ENCODE assay signal across 8 mouse cellular contexts in genomic region chr14:34201231-34202035, GRCm38 (mm10). TPM values are rescaled to one million over a fixed set of nuclear protein-coding genes. Genes with fewer than 3 reads are reported as not detected.
DNase-seq lines count a peak whose midpoint lies in the region; ATAC-seq and TF ChIP-seq lines count a peak whose summit lies in the region.

TSS of gene Gprin2 (minus strand) at chr14:34201653.

- H3K27me3 ChIP-seq in forebrain, embryonic 16.5 days (replicated peaks; ENCODE audit: control insufficient read depth, insufficient read depth, low read length): no peaks in the 10 kb centered on the region; the same call in 1 of the 2 replicates

- peak; percentile 75 for ATAC-seq in forebrain, embryonic 16.5 days
- no peak for ATAC-seq in monocyte, adult 5-6 weeks (replicated peaks; ENCODE audit: insufficient number of reproducible peaks, low FRiP score, low TSS enrichment, poor library complexity, severe bottlenecking)

- intact Hi-C loops in left cerebral cortex, adult 2 months (cut with DNase I): no loop called here
- intact Hi-C loops in left cerebral cortex, postnatal 36 days (cut with DNase I): no loop called here

- no peaks in the 10 kb centered on the region for H3K36me3 ChIP-seq in forebrain, embryonic 16.5 days (ENCODE audit: control insufficient read depth, insufficient read depth)

- H3K9ac ChIP-seq in forebrain, embryonic 16.5 days (replicated peaks; ENCODE audit: low read depth, low read length): peak within 1 kb of the TSS; percentile 86

- no peaks in the 10 kb centered on the region for H3K4me1 ChIP-seq in forebrain, embryonic 16.5 days (replicated peaks; ENCODE audit: control insufficient read depth, insufficient read depth, low read length)

- no peak for TF ChIP-seq CTCF in left cerebral cortex, adult 2 months (IDR thresholded peaks at IDR 0.05)

- H3K27ac ChIP-seq in left cerebral cortex, adult 2 months: no peak within 1 kb of the TSS
- peak within 1 kb of the TSS; percentile 24; the same call in 1 of the 2 replicates for H3K27ac ChIP-seq in forebrain, embryonic 16.5 days (ENCODE audit: low read length)

- peak within 1 kb of the TSS; percentile 84 for H3K4me2 ChIP-seq in forebrain, embryonic 16.5 days (ENCODE audit: low read length)

- peak; percentile 19 to 41 for DNase-seq in left cerebral cortex, adult 2 months (ENCODE audit: extremely low spot score in 1 of 2, low spot score in 2 of 2)
- DNase-seq in left cerebral cortex, postnatal 36 days (ENCODE audit: low spot score in 2 of 2): no peak
- peak; percentile 71 for DNase-seq in cerebellum, adult 11-12 months
- peak; percentile 22 for DNase-seq in kidney, adult 9 months
- peak; percentile 29 for DNase-seq in lung, postnatal 10 days
- peak; percentile 47 to 66 for DNase-seq in right cerebral cortex, postnatal 10 days (ENCODE audit: low spot score in 2 of 2)

- peak within 1 kb of the TSS; percentile 64 for H3K4me3 ChIP-seq in left cerebral cortex, adult 2 months
- peak within 1 kb of the TSS; percentile 82 for H3K4me3 ChIP-seq in forebrain, embryonic 16.5 days (replicated peaks; ENCODE audit: low read length)

- H3K9me3 ChIP-seq in forebrain, embryonic 16.5 days (ENCODE audit: control insufficient read depth, low read length): no peaks in the 10 kb centered on the region

- WGBS in forebrain, embryonic 16.5 days: 4% methylated on average over 41 of the region's 52 CpGs

RNA-seq across cellular contexts. Expression of gene Gprin2, which starts in this region (rescaled TPM):
- 1 to 10 TPM; 1.7 to 2.8 TPM for total RNA-seq in left cerebral cortex, adult 2 months (2021)
- total RNA-seq in left cerebral cortex, postnatal 36 days (2021): 1 to 10 TPM; 1.6 to 2.7 TPM
- 4.2 and 6.1 TPM in 2 replicates for polyA plus RNA-seq in forebrain, embryonic 16.5 days (2015; fragmentation: Nextera tagmentation; extraction: Ambion mirVana)
- total RNA-seq in monocyte, adult 5-6 weeks (2017): 0.10 TPM in 1 of 3 replicates, not detected in the others

Comparison
In these comparisons a context has a peak if more than half of its experiments do, and no peak if none do; other contexts are left out.
1. DNase-seq: peak in left cerebral cortex, adult 2 months (2 of 2), cerebellum, adult 11-12 months (single experiment), kidney, adult 9 months (single experiment), lung, postnatal 10 days (single experiment) and right cerebral cortex, postnatal 10 days (2 of 2); none in left cerebral cortex, postnatal 36 days (0 of 2).